ENCODE assay signal across 8 mouse cellular contexts in the genomic region with DNA sequence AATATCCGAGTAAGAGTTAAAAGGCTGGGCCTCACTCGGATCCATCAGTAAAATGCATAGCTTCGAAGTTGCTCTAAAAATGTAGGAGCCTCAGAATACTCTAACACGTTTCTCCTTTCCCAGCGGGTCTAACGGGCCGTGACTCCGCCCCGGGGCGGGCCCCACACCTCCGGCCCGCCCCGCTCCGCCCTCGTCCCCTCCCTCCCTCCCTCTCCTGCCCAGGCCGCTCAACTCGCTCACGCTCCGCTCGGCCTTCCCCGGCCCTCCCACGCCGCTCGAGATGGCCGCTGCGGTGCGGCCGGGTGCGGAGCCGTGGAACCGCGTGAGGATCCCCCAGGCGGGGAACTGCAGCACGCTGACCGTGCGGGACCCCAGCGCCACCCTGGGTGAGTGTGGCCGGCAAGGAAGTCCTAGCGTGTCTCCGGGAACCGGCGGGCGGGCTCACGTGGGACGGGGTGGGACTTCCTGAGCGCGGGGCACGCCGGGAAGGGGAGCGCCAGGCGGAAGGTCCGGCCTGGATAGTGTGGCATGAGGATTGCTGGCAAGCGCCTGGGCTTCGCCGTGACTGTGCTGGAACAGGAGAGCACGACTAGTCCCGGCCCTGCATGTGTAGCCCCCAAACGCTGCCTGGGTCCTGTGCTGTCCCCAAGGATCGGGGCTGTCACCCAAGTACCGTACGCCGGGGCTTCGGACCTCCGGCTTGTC. TPM values are rescaled to one million over a fixed set of nuclear protein-coding genes. Genes with fewer than 3 reads are reported as not detected.
DNase-seq lines count a peak whose midpoint lies in the region; ATAC-seq lines count a peak whose summit lies in the region.

Gene Nepro (plus strand): TSS at position 219 of the 705 bp plus-strand sequence.

- H3K4me3 ChIP-seq in heart, embryonic 11.5 days (ENCODE audit: low read depth, low read length) = peak within 1 kb of the TSS; percentile 63
- peak within 1 kb of the TSS; percentile 66 for H3K4me3 ChIP-seq in kidney, embryonic 16.5 days (ENCODE audit: low read length)
- H3K4me3 ChIP-seq in liver, embryonic 11.5 days (ENCODE audit: low read depth, low read length) = peak within 1 kb of the TSS; percentile 86
- peak within 1 kb of the TSS; percentile 52 for H3K4me3 ChIP-seq in stomach, embryonic 14.5 days (ENCODE audit: low read depth, low read length)

- DNase-seq in B cell, adult 2 months = peak; percentile 89 to 92
- DNase-seq in brain, adult 2 months (ENCODE audit: low read depth, low spot score) = peak; percentile 96
- peak; percentile 96 for DNase-seq in liver, embryonic 11.5 days (ENCODE audit: low spot score)
- peak; percentile 89 for DNase-seq in naive thymus-derived CD4-positive, alpha-beta T cell, adult 2 months (ENCODE audit: low read depth)

- ATAC-seq in erythroblast, adult 5-6 weeks (replicated peaks; ENCODE audit: low FRiP score, poor library complexity, severe bottlenecking) = peak; percentile 95
- peak; percentile 97 for ATAC-seq in heart, embryonic 11.5 days (replicated peaks; ENCODE audit: insufficient number of reproducible peaks, low FRiP score, low TSS enrichment)
- ATAC-seq in kidney, embryonic 16.5 days (ENCODE audit: low FRiP score, low TSS enrichment) = peak; percentile 98
- peak; percentile 94 for ATAC-seq in liver, embryonic 11.5 days (replicated peaks; ENCODE audit: low FRiP score)
- ATAC-seq in stomach, embryonic 14.5 days (ENCODE audit: insufficient number of reproducible peaks, insufficient read depth, low FRiP score, low read depth) = peak; percentile 97

- H3K27me3 ChIP-seq in heart, embryonic 11.5 days (ENCODE audit: control insufficient read depth, insufficient read depth, low read length) = no peaks in the 10 kb centered on the region
- no peaks in the 10 kb centered on the region for H3K27me3 ChIP-seq in kidney, embryonic 16.5 days (ENCODE audit: insufficient read depth, low read length)
- H3K27me3 ChIP-seq in liver, embryonic 11.5 days (replicated peaks; ENCODE audit: control insufficient read depth, insufficient read depth, low read length) = no peaks in the 10 kb centered on the region
- no peaks in the 10 kb centered on the region for H3K27me3 ChIP-seq in stomach, embryonic 14.5 days (ENCODE audit: control insufficient read depth, insufficient read depth, low read length)

- peaks cover 4% of the 10 kb centered on the region; the same call in 1 of the 2 replicates for H3K36me3 ChIP-seq in heart, embryonic 11.5 days (ENCODE audit: control insufficient read depth, insufficient read depth, low read length)
- peaks cover 11% of the 10 kb centered on the region for H3K36me3 ChIP-seq in kidney, embryonic 16.5 days (ENCODE audit: insufficient read depth, low read length)
- H3K36me3 ChIP-seq in liver, embryonic 11.5 days (ENCODE audit: control insufficient read depth, insufficient read depth, low read length) = peaks cover 5% of the 10 kb centered on the region; the same call in 1 of the 2 replicates
- peaks cover 11% of the 10 kb centered on the region; the same call in 1 of the 2 replicates for H3K36me3 ChIP-seq in stomach, embryonic 14.5 days (ENCODE audit: control insufficient read depth, insufficient read depth, low read length)

- WGBS in heart, embryonic 11.5 days (ENCODE audit: insufficient replicate concordance) = under 1% methylated on average over 64 of the region's 64 CpGs
- under 1% methylated on average over 56 of the region's 64 CpGs for WGBS in kidney, embryonic 16.5 days
- WGBS in liver, embryonic 11.5 days = under 1% methylated on average over 63 of the region's 64 CpGs
- WGBS in stomach, embryonic 14.5 days = under 1% methylated on average over 63 of the region's 64 CpGs

- H3K27ac ChIP-seq in heart, embryonic 11.5 days (ENCODE audit: low read depth, low read length) = peak within 1 kb of the TSS; percentile 93
- peak within 1 kb of the TSS; percentile 95 for H3K27ac ChIP-seq in kidney, embryonic 16.5 days (ENCODE audit: low read length)
- peak within 1 kb of the TSS; percentile 86 for H3K27ac ChIP-seq in liver, embryonic 11.5 days (ENCODE audit: low read depth, low read length)
- H3K27ac ChIP-seq in stomach, embryonic 14.5 days (ENCODE audit: low read length) = peak within 1 kb of the TSS; percentile 89

- H3K9ac ChIP-seq in heart, embryonic 11.5 days (ENCODE audit: low read depth, low read length) = peak within 1 kb of the TSS; percentile 83
- H3K9ac ChIP-seq in kidney, embryonic 16.5 days (replicated peaks; ENCODE audit: low read length) = peak within 1 kb of the TSS; percentile 86
- H3K9ac ChIP-seq in liver, embryonic 11.5 days (ENCODE audit: low read depth, low read length) = peak within 1 kb of the TSS; percentile 95
- peak within 1 kb of the TSS; percentile 82 for H3K9ac ChIP-seq in stomach, embryonic 14.5 days (replicated peaks; ENCODE audit: low read depth, low read length)

- H3K4me1 ChIP-seq in heart, embryonic 11.5 days (ENCODE audit: control insufficient read depth, insufficient read depth, low read length) = peaks cover 4% of the 10 kb centered on the region
- peaks cover 27% of the 10 kb centered on the region for H3K4me1 ChIP-seq in kidney, embryonic 16.5 days (ENCODE audit: insufficient read depth, low read length)
- H3K4me1 ChIP-seq in liver, embryonic 11.5 days (replicated peaks; ENCODE audit: control insufficient read depth, insufficient read depth, low read length) = peaks cover 22% of the 10 kb centered on the region
- peaks cover 14% of the 10 kb centered on the region; the same call in 1 of the 2 replicates for H3K4me1 ChIP-seq in stomach, embryonic 14.5 days (ENCODE audit: control insufficient read depth, insufficient read depth, low read length)

- H3K9me3 ChIP-seq in heart, embryonic 11.5 days (replicated peaks; ENCODE audit: control insufficient read depth, low read length) = no peaks in the 10 kb centered on the region
- H3K9me3 ChIP-seq in kidney, embryonic 16.5 days (ENCODE audit: low read length) = no peaks in the 10 kb centered on the region
- H3K9me3 ChIP-seq in liver, embryonic 11.5 days (ENCODE audit: control insufficient read depth, low read length) = no peaks in the 10 kb centered on the region
- no peaks in the 10 kb centered on the region for H3K9me3 ChIP-seq in stomach, embryonic 14.5 days (ENCODE audit: control insufficient read depth, low read depth, low read length)

- peak within 1 kb of the TSS; percentile 79 for H3K4me2 ChIP-seq in heart, embryonic 11.5 days
- H3K4me2 ChIP-seq in kidney, embryonic 16.5 days (replicated peaks; ENCODE audit: low read depth, low read length) = peak within 1 kb of the TSS; percentile 88
- H3K4me2 ChIP-seq in liver, embryonic 11.5 days = peak within 1 kb of the TSS; percentile 84
- H3K4me2 ChIP-seq in stomach, embryonic 14.5 days (replicated peaks; ENCODE audit: low read depth, low read length) = peak within 1 kb of the TSS; percentile 72

RNA-seq across cellular contexts. Expression of gene Nepro, which starts in this region (rescaled TPM):
- 0.96 and 1.7 TPM in 2 replicates for total RNA-seq in erythroblast, adult 5-6 weeks (2015; ENCODE audit: low replicate concordance)
- total RNA-seq in erythroblast, adult 5-6 weeks (2017; ENCODE audit: low replicate concordance) = 2.4 and 4.6 TPM in 2 replicates
- polyA plus RNA-seq in heart, embryonic 11.5 days (2014; fragmentation: Nextera tagmentation; extraction: Ambion mirVana) = 7.0 and 7.4 TPM in 2 replicates
- polyA plus RNA-seq in kidney, embryonic 16.5 days (2015; fragmentation: Nextera tagmentation; extraction: Ambion mirVana) = 8.6 and 9.5 TPM in 2 replicates
- 10.1 and 10.4 TPM in 2 replicates for polyA plus RNA-seq in liver, embryonic 11.5 days (2014; fragmentation: Nextera tagmentation; extraction: Ambion mirVana)
- polyA plus RNA-seq in stomach, embryonic 14.5 days (2014; fragmentation: Nextera tagmentation; extraction: Ambion mirVana) = 9.3 and 10.0 TPM in 2 replicates

Comparison
In these comparisons a context has a peak if more than half of its experiments do, and no peak if none do; other contexts are left out.
1. Peak in every context shown above with its lines: DNase-seq, ATAC-seq, H3K4me3 ChIP-seq and H3K27ac ChIP-seq.